Mouse (Mus musculus) 3T3-L1 (cell line): ENCODE measurements around the gene Cep95.
A peak's percentile ranks its signal among the peaks of the same experiment; 100 is the strongest.
"Not testable (repeated sequence)": the region's sequence is repeated elsewhere in the genome, so short reads cannot be mapped to it uniquely, and the experiment has no call there.

ENCODE experiments used
- DNase-seq: peaks from one replicate; pipeline ENCODE4 v3.0.0-alpha.2; 2015; ENCODE audit warnings: low read depth, low spot score

Gene Cep95

DNA sequence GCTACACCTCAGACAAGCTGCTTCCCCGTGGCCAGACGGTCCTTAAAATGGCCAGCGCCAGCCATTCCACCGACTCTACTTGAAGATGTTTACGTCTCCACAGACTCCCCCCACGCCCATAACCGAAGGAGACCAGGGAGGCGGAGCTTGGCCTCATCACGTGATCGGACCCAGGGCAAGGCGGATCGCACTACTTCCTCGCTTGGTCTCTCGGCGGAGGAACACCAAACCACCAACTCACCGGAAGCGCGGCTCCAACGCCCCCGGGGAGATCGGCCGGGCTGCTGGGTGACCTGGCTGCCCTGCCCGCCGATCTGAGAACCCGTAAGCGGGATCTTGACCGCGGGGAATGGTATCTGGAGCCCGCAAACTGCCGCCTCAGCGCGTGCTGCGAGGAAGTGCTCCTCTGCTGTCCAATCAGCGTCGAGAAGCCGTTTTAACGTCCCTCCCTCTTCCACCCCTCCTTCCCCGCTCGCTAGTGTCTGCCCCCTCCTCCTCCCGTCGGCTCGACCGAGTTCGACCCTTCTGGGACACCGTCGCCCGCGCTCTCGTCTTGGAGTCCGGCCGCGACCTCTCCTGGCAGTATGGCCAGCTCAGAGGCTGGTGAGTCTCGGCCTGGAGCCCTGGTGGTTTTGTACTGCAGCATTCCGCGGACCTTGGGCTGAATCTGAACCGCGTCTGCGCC, at the start of gene Cep95, which contains the start of gene Ddx5:
Gene Cep95 (plus strand): TSS at position 478 of the 685 bp plus-strand sequence.
Gene Ddx5 (minus strand): TSS at position 411 of the 685 bp plus-strand sequence.
- DNase-seq, result peak; percentile 98

DNA sequence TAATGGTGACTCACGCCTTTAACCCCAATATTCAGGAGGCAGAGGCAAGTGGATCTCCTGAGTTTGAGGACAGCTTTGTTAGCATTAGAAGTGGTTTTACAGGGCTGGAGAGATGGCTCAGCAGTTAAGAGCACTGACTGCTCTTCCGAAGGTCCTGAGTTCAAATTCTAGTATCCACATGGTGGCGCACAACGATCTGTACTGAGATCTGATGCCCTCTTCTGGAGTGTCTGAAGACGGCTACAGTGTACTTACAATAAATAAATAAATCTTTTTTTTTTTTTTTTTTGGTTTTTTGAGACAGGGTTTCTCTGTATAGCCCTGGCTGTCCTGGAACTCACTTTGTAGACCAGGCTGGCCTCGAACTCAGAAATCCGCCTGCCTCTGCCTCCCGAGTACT, 48.3 kb upstream of the Cep95 start:
- DNase-seq, result not testable (repeated sequence)

- DNase-seq, result no peak
Measured at GRCm38 (mm10) chr11:106741232-106741631, 47.8 kb upstream of the Cep95 start.

DNA sequence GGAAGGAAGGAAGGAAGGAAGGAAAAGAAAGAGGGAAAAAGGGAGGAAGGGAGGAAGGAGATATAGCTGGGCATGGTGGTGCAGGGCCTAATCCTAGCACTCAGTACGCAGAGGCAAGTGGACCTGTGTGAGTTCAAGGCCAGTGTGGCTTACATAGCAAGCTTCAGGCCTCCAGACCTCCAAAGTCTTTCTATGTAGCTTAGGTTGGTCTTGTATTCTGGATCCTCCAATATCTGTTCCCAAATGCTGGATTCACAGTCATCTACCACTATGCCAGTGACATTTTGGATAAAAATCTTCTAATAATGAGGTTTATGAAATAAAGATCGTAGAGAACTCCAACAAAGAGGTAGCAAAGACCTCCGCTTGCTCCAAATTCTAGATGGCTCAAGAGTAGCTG, 47.2 kb upstream of the Cep95 start:
- no peak for DNase-seq

DNA sequence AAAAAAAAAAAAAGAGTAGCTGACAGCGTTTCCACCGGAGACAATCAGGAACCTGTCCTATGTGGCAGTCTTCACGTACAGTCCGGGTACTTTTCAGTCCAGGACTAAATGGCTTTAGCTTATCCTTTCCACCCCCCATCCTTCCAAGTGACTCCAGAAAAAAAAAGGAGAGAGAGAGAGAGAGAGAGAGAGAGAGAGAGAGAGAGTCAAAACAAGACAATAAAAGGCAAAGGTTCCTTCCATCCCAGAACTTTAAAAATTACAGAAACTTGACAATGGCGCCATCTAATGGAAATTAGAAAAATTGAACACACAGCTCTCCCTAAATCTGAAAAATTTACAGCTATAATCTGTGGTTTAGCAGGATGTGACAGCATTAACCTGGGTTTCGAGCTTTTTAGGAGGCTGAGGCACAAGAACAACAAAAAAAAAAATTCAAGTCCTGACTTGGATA, 46.6 kb upstream of the Cep95 start:
- peak; percentile 74 for DNase-seq

- DNase-seq, result peak; percentile 37
Measured at GRCm38 (mm10) chr11:106744949-106745348, 44.1 kb upstream of the Cep95 start.

GRCm38 (mm10) chr11:106749557-106750120, 39.4 kb upstream of the Cep95 start:
- not testable (repeated sequence) for DNase-seq

- no peak for DNase-seq
Measured at GRCm38 (mm10) chr11:106750121-106750751, 38.8 kb upstream of the Cep95 start, which contains the start of gene Pecam1. Pecam1 (minus strand) TSS chr11:106750628.

DNA sequence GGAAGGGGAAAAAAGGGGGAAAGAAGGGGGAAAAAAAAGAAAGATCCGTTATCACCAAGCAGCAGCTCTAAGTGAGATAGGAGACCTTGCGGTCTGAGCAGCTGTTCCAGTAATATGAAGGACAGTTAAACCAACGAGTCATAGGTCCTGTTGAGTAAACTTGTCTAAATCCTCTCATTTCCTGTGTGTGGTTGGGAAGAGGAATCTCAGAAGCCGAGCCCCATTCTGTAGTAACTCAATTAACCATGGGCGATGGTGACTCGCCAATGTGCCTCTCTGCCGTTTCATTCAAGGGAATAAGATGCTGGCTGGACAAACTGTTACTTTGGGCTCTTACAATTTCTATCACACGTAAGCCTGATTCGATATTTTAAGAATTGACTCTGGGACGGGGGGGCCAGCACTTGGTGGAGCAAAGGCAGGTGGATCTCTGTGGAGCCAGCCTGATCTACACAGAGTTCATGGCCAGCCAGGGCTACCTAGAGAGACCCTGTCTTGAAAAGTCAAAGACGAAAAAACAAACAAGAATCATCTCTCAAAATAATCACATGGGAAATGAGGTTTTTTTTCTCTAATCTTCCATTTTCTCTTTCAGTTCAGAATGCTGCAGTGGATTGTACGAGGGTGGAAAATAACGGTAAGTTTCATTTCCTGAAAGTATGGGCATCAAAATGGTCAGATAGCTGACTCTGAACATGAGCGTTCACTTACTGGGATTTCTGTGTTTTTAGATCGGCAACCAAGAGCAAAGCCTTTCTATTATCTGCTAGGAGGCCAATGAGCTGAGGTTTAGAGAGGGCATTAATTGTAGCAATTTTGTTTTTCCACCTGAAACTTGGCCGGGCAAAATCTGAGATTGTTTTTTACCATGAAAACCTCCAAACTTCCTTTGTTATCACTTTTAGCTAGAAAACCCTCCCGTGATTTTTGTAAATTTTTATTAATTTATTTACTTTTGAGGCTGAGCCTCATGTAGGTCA, 37.7 kb upstream of the Cep95 start, which contains the start of gene Milr1:
Gene Milr1 (plus strand): TSS at position 188 of the 980 bp plus-strand sequence.
- peak; percentile 74 for DNase-seq

GRCm38 (mm10) chr11:106752103-106752502, 36.9 kb upstream of the Cep95 start:
- no peak for DNase-seq

- DNase-seq, result no peak
Measured at GRCm38 (mm10) chr11:106753314-106753713, 35.7 kb upstream of the Cep95 start.

DNA sequence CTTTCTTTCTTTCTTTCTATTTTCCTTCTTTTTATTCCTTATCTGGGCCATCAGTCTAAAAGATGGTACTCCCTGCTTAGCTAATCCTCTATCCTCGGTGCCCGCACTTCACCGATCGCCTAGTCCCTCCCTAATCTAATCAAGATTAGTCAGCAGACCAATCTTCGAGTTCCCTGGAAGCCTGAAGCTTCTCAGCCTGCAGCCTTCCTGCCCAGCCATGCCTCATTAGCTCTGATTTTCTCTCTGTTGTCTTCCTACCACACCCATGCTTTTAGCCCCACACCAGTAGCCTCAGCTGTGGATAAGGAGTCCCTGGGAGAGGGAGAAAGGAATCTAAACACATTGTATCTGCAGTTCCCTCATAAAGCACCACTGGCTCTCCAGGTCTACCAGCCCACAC, 33.5 kb upstream of the Cep95 start:
- no peak for DNase-seq

- no peak for DNase-seq
Measured at GRCm38 (mm10) chr11:106759028-106759427, 30.0 kb upstream of the Cep95 start.

- DNase-seq, result no peak
Measured at GRCm38 (mm10) chr11:106760511-106760910, 28.5 kb upstream of the Cep95 start.

- DNase-seq, result no peak
Measured at GRCm38 (mm10) chr11:106762139-106762799, 26.8 kb upstream of the Cep95 start.

DNA sequence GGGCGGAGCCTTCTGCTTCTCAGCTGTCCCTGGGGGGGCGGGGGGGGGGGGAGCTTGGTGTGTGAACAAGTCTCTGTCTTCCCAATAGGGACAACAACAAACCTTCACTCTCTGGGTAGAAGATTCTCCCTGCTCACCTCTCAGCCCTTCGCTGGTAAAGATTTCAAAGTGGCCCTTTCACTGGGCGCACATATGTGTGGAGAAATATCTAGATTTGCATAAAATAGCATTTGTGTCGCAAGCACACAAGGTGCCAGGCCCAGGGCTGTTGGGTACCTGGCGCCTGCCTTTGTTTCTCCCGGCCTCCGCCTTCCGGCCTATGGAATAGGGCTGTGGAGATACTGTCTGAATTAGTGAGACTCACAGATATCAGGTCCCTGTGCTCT, 26.3 kb upstream of the Cep95 start:
- DNase-seq, result no peak

DNA sequence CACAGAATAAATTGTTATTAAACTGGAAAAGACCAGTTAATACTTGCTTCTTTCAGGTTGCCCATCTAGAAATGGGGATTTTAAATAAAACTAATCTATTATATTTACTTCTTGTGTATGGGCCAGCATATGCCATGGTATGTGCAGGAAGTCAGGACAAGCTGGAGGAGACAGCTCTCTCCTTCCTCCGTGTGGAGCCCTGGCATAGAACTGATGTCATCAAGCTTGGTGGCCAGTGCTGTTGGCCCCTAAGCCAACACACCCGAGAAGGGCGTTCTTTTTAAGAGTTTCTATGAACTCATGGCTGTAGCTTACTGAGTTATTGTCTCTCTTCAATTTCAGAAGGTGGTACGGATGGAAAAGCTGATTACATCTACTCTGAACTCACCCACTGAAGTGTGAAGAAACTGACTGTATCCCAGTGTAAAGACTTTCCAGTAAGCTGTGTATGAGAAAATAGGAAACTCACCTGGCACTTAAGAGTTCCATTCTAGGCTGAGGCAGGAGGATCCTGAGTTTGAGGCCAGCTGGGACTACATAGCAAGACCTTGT, 22.4 kb upstream of the Cep95 start:
- no peak for DNase-seq

- DNase-seq, result no peak
Measured at GRCm38 (mm10) chr11:106767516-106767915, 21.5 kb upstream of the Cep95 start.

- peak; percentile 45 for DNase-seq
Measured at GRCm38 (mm10) chr11:106770195-106770974, 18.7 kb upstream of the Cep95 start.

DNA sequence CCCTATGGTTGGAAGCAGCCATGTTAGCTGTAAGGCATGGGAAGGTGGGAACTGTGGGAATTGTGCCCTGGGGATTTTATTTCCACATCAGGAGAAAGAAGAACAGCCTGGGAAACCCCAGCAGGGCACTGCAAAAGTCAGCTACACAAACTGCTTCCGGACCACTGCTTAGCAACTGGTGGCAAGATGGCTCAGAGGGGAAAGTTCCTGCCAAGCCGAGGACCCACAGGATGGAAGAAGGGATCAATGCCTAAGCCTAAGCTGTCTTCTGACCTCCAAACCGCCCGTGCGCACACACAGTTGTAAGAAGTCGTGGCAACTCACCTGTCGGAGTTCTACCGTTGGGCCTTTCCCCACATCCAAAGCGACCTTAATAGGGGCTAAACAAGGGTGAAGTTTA, 16.0 kb upstream of the Cep95 start:
- DNase-seq, result no peak
